Mouse (Mus musculus) cerebellum, adult 2 months (tissue): ENCODE measurements at regions not wholly inside any gene's neighbourhood (a gene's known extent, or its start where the extent isn't known, plus 50 kb on each side); places are given as distances from the start of the nearest gene placed in this dataset.
"Not testable (repeated sequence)": the region's sequence is repeated elsewhere in the genome, so short reads cannot be mapped to it uniquely, and the experiment has no call there.

Source experiments
- DNase-seq, 2 experiments: peaks; one replicate each; pipeline ENCODE4 v3.0.0; 2021
- H3K27ac ChIP-seq: fragments of 200-500 bp; 2 replicates; pipeline ENCODE4 v1.5.1; 2012; ENCODE audit warnings: low read length, control low read depth, inconsistent platforms; ENCODE audit not compliant: insufficient read depth
- H3K27me3 ChIP-seq: fragments of 200-500 bp; 2 replicates; pipeline ENCODE4 v1.6.1; 2012; ENCODE audit warnings: inconsistent platforms, mild to moderate bottlenecking, low read length, moderate library complexity; ENCODE audit not compliant: control insufficient read depth, insufficient read depth
- H3K4me1 ChIP-seq: fragments of 200-500 bp; 2 replicates; pipeline ENCODE4 v1.6.1; 2011; ENCODE audit warnings: low read length; ENCODE audit not compliant: control insufficient read depth, insufficient read depth
- H3K4me3 ChIP-seq: fragments of 200-500 bp; replicated peaks from 2 replicates; pipeline ENCODE3; 2011; ENCODE audit warnings: mild to moderate bottlenecking, low read depth, low read length, control low read depth; ENCODE audit not compliant: insufficient read depth
- CTCF ChIP-seq: fragments of 200-500 bp; IDR thresholded peaks from 2 replicates; pipeline ENCODE4 v1.5.1; 2011; ENCODE audit warnings: low read depth, mild to moderate bottlenecking, control low read depth, low read length, moderate library complexity, borderline replicate concordance; ENCODE audit not compliant: insufficient read depth
- POLR2A ChIP-seq: fragments of 200-500 bp; IDR thresholded peaks from 2 replicates; pipeline ENCODE4 v1.6.1; 2011; ENCODE audit warnings: low read length, control low read depth, borderline replicate concordance; ENCODE audit not compliant: insufficient read depth
- WGBS: fragments of 180-500 bp; shearing (Covaris S2); methylation state at CpG from one replicate; pipeline ENCODE4 v1.1.7; 2018; 5-methylcytosine and 5-hydroxymethylcytosine counted together

DNA sequence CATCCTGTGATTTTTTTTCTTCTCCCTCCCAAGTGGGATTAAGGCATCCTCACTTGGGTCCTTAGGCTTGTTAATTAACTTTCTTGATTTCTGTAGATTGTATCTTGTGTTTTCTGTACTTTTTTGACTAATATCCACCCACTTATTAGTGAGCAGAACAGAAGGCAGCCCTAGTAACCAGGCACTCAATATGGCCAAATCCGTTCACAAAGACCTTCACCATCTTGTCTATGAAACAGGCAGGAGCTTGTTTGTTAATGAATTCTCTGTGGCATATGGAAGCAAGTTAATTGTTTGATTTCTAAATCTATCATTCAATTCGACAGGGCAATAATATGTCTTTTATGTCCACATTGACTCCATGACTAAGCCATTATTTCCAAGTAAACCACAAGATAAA, 798.2 kb upstream of the 4921530L21Rik start:
- no peak for DNase-seq
- Histone ChIP-seq H3K27ac (no peak overlapping the region), H3K4me1 (no peaks in the 10 kb centered on the region), H3K4me3 (no peak overlapping the region), H3K27me3 (no peaks in the 10 kb centered on the region)
- TF ChIP-seq CTCF (no peak), POLR2A (no peak)
- 33% methylated on average over 2 of the region's 2 CpGs for WGBS

DNA sequence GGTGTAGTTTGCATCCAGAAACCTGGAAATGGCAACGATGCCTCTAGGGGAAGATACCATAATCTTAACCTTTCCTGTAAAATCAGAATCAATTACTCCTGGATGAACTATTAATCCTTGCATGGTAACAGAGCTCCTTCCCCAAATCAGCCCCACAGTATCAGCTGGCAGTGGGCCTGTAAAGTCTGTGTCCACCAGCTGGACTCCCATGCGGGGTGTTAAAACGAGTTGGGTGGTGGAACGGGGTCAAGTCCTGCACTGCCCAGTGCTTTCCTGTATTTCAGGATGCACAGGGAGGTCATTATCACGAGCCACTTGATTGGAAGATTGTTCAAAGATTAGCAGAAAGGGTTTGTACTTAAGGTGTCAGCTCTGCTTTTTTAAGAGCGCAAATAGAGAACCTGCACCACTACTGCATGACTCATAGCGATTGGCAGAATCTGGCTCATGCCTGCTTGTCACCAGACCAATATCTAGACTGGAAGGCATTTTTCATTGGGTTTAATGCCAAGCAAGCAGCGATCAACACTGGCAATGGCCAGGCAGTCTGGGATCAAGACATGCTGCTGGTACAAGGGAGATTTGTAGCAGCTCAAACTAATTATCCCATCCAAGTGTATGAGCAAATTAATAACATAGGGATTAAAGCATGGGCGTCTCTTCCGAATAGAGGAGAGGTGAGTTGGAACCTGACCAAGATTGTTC, 789.2 kb upstream of the 4921530L21Rik start:
- H3K4me3 ChIP-seq: not testable (repeated sequence)

DNA sequence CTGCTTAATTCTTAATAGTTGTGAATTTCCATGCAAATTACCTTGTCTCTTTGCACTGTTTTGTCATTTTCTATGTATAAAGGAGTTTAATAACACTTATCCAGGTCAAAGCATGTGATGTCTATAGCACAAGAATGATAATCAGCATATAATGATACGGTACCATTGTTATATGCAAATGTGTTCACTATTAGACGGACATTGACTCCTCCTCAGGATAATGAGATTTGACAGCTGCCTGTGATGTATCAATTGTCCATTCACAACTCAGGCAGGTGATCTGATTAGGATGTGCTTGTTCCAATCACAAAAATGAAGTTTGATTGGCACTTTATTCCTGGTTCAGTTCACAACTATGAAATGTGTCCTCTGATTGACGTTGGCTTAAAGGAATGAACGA, 767.2 kb upstream of the 4921530L21Rik start:
- no peak for TF ChIP-seq POLR2A
- no peak for TF ChIP-seq CTCF
- Histone ChIP-seq H3K27me3 (no peaks in the 10 kb centered on the region), H3K4me1 (no peaks in the 10 kb centered on the region), H3K27ac (no peak overlapping the region), H3K4me3 (no peak overlapping the region)
- no peak for DNase-seq
- WGBS: 38% methylated on average over 4 of the region's 4 CpGs

More for the DNA sequence above, 789.2 kb upstream of the 4921530L21Rik start:
- DNase-seq: peak; percentile 3
- not testable (repeated sequence) for H3K27ac ChIP-seq, H3K27me3 ChIP-seq, H3K4me1 ChIP-seq
- 33% methylated on average over 10 of the region's 10 CpGs for WGBS
